Mouse (Mus musculus): ENCODE measurements around the gene Amot. TPM values are rescaled to one million over a fixed set of nuclear protein-coding genes. Genes with fewer than 3 reads are reported as not detected.

Amot gene
- polyA plus RNA-seq, 1 experiment from 2014 or later: 11.1 TPM

DNA sequence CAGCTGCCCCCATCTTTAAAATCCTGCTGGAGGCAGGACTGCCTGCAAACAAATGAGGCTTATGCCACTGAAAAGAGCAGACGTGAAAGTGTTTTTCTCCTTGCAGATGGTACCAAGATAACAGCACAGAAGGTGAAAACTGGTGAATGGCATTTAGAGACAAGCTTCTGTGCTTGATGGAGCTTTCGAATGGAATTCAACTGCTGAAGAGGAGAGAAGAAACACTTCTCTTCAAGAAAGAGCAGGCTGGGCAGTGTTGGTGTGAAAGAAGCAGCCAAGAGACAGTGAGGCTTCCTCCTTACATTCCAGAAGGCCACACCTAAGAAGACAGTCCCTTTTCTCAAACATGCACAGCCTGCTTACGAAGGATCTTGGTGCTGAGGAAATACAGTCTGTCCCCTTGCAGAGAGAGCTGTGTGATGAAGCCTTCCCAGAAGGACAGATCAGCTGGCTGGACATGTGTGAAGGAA is 27.2 kb downstream of the Amot start:
- WGBS: 48% methylated on average over 3 of the region's 3 CpGs
- H3K4me2 ChIP-seq: peak overlapping the region; percentile 7; the same call in 1 of the 2 replicates
- H3K27ac ChIP-seq: peak overlapping the region; percentile 72
- no peak overlapping the region for H3K9ac ChIP-seq
- no peaks in the 10 kb centered on the region for H3K9me3 ChIP-seq (replicated peaks)
- H3K4me1 ChIP-seq: 0 out of 2 replicates have a peak, but pooled peaks cover 8% of the 10 kb centered on the region
- H3K4me3 ChIP-seq: no peak overlapping the region
- ATAC-seq: peak; percentile 89; the same call in 1 of the 2 replicates
- H3K27me3 ChIP-seq: no peaks in the 10 kb centered on the region
- no peaks in the 10 kb centered on the region for H3K36me3 ChIP-seq (ENCODE audit: poor library complexity, severe bottlenecking)

GRCm38 (mm10) chrX:145477003-145477724 is 27.8 kb downstream of the Amot start:
- Histone ChIP-seq H3K27me3 (no peaks in the 10 kb centered on the region), H3K9me3 (replicated peaks) (no peaks in the 10 kb centered on the region), H3K4me1 (0 out of 2 replicates have a peak, but pooled peaks cover 8% of the 10 kb centered on the region), H3K36me3 (ENCODE audit: poor library complexity, severe bottlenecking) (no peaks in the 10 kb centered on the region), H3K4me3 (no peak overlapping the region), H3K27ac (peak overlapping the region; percentile 72), H3K4me2 (no peak overlapping the region), H3K9ac (no peak overlapping the region)
- WGBS: 43% methylated on average over 5 of the region's 5 CpGs
- no peak; the same call in 1 of the 2 replicates for ATAC-seq

- Histone ChIP-seq H3K9ac (no peak overlapping the region), H3K4me3 (no peak overlapping the region), H3K4me1 (no peaks in the 10 kb centered on the region), H3K9me3 (replicated peaks) (no peaks in the 10 kb centered on the region), H3K36me3 (ENCODE audit: poor library complexity, severe bottlenecking) (no peaks in the 10 kb centered on the region), H3K27ac (no peak overlapping the region), H3K4me2 (no peak overlapping the region), H3K27me3 (no peaks in the 10 kb centered on the region)
- ATAC-seq: no peak
- 92% methylated on average over 6 of the region's 6 CpGs for WGBS
Observed at GRCm38 (mm10) chrX:145468264-145468663, 36.7 kb downstream of the Amot start.

DNA sequence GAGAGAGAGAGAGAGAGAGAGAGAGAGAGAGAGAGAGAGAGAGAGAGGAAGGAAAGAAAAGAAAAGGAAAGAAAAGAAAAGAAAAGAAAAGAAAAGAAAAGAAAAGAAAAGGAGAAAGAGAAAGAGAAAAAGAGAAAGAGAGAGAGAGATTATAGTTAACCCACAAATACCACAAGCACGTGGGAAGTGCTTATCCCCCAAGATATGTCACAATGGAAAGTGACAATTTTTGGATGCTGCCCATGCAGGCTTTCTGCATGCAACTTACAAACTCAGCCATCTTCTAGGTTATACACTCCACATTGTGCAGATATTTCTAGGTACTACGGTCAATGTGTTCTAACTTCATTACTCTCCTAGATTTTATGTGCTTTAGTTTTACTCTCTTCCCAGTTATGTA is 41.5 kb downstream of the Amot start:
- Histone ChIP-seq H3K27ac (no peak overlapping the region), H3K36me3 (ENCODE audit: poor library complexity, severe bottlenecking) (no peaks in the 10 kb centered on the region), H3K4me2 (no peak overlapping the region), H3K4me3 (no peak overlapping the region), H3K9me3 (replicated peaks) (no peaks in the 10 kb centered on the region), H3K4me1 (no peaks in the 10 kb centered on the region), H3K27me3 (no peaks in the 10 kb centered on the region), H3K9ac (no peak overlapping the region)
- 65% methylated on average over 2 of the region's 2 CpGs for WGBS
- no peak for ATAC-seq

- 92% methylated on average over 3 of the region's 3 CpGs for WGBS
- no peaks in the 10 kb centered on the region for H3K4me1 ChIP-seq
Observed at GRCm38 (mm10) chrX:145461339-145461738, 43.6 kb downstream of the Amot start.

GRCm38 (mm10) chrX:145456251-145456650 is 48.7 kb downstream of the Amot start:
- Histone ChIP-seq H3K9me3 (replicated peaks) (no peaks in the 10 kb centered on the region), H3K9ac (no peak overlapping the region), H3K4me2 (no peak overlapping the region), H3K4me1 (no peaks in the 10 kb centered on the region), H3K27me3 (no peaks in the 10 kb centered on the region), H3K27ac (no peak overlapping the region), H3K4me3 (no peak overlapping the region), H3K36me3 (ENCODE audit: poor library complexity, severe bottlenecking) (no peaks in the 10 kb centered on the region; the same call in 1 of the 2 replicates)
- ATAC-seq: no peak
- WGBS: 92% methylated on average over 4 of the region's 4 CpGs

More at GRCm38 (mm10) chrX:145461339-145461738, 43.6 kb downstream of the Amot start:
- H3K27me3 ChIP-seq: no peaks in the 10 kb centered on the region
- H3K4me3 ChIP-seq: no peak overlapping the region
- H3K9me3 ChIP-seq (replicated peaks): no peaks in the 10 kb centered on the region
- H3K9ac ChIP-seq: no peak overlapping the region
- no peak for ATAC-seq
- H3K36me3 ChIP-seq (ENCODE audit: poor library complexity, severe bottlenecking): no peaks in the 10 kb centered on the region
- H3K27ac ChIP-seq: no peak overlapping the region
- no peak overlapping the region for H3K4me2 ChIP-seq

DNA sequence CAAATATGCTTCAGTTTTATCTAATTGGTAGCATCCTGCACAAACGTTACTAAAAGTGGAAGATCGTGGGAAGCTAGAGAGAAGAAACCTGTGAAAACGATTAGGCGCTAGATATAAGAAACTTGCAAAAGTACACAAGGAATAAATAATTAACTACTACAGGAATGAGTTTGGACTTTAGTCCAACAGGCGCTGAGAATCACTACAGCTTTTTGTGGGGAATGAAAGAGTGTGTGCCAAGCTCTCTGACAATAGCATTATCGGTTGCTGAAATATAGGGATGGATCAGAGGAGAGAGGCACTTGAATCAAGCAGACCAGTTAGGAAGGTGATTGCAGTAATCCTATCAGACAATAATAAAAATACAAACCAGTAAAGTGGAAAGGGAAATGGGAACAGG is 49.4 kb downstream of the Amot start:
- WGBS: 90% methylated on average over 6 of the region's 6 CpGs
- ATAC-seq: no peak
- H3K9me3 ChIP-seq (replicated peaks): no peaks in the 10 kb centered on the region

GRCm38 (mm10) chrX:145454828-145455227 is 50.2 kb downstream of the Amot start:
- no peak overlapping the region for H3K9ac ChIP-seq
- no peak overlapping the region for H3K27ac ChIP-seq
- H3K4me1 ChIP-seq: no peaks in the 10 kb centered on the region
- H3K9me3 ChIP-seq (replicated peaks): no peaks in the 10 kb centered on the region
- H3K4me3 ChIP-seq: no peak overlapping the region
- H3K4me2 ChIP-seq: no peak overlapping the region
- WGBS: 87% methylated on average over 4 of the region's 4 CpGs
- H3K27me3 ChIP-seq: no peaks in the 10 kb centered on the region
- no peak for ATAC-seq
- peaks cover 8% of the 10 kb centered on the region for H3K36me3 ChIP-seq (ENCODE audit: poor library complexity, severe bottlenecking)

More for the DNA sequence above, 49.4 kb downstream of the Amot start:
- no peak overlapping the region for H3K9ac ChIP-seq
- no peak overlapping the region for H3K4me2 ChIP-seq
- no peak overlapping the region for H3K27ac ChIP-seq
- peaks cover 3% of the 10 kb centered on the region for H3K36me3 ChIP-seq (ENCODE audit: poor library complexity, severe bottlenecking)
- H3K4me3 ChIP-seq: no peak overlapping the region
- H3K4me1 ChIP-seq: no peaks in the 10 kb centered on the region
- no peaks in the 10 kb centered on the region for H3K27me3 ChIP-seq

DNA sequence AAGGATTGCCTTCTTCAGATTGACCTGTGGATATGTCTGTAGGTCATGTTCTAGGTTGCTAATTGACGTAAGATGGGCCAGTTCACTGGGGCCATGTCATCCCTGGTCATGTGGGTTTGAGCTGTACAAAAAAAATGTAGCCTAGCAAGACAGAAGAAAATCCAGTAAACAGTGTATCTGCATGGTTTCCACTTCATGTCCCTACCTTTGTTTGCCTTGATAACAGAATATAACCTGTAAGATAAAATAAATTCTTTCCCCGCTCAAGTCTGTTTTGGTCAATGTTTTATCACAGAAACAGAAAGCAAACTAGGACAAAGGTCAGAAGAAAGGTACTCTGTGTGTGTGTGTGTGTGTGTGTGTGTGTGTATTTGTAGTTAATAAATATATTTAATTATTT is 63.5 kb downstream of the Amot start:
- no peak overlapping the region for H3K9ac ChIP-seq
- no peak for ATAC-seq
- WGBS: 82% methylated on average over 2 of the region's 2 CpGs

DNA sequence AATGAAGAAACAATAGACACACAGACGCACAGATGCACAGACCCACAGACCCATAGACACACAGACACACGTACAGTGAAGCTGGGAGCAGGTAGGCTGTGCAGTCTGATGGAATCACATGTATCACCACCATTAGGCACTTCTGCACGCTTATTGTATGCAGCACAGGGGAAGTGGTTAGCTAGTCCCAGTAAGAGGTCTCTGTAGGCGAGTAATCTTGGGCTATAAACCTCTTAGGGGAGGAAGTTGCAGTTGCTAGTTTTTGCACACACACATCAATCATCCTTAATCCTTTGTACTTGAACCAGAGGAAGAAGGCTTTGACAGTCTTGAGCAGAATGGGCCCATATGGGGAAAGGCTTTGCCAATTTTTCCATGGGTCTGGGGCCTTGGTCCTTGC is 71.3 kb downstream of the Amot start:
- Histone ChIP-seq H3K27me3 (no peaks in the 10 kb centered on the region), H3K36me3 (ENCODE audit: poor library complexity, severe bottlenecking) (no peaks in the 10 kb centered on the region), H3K27ac (no peak overlapping the region), H3K4me1 (no peaks in the 10 kb centered on the region), H3K9ac (no peak overlapping the region), H3K9me3 (replicated peaks) (no peaks in the 10 kb centered on the region), H3K4me2 (no peak overlapping the region), H3K4me3 (no peak overlapping the region)
- WGBS: 76% methylated on average over 4 of the region's 4 CpGs
- no peak for ATAC-seq

More for the DNA sequence above, 63.5 kb downstream of the Amot start:
- Histone ChIP-seq H3K4me1 (no peaks in the 10 kb centered on the region), H3K4me2 (no peak overlapping the region), H3K27me3 (no peaks in the 10 kb centered on the region), H3K9me3 (replicated peaks) (no peaks in the 10 kb centered on the region), H3K36me3 (ENCODE audit: poor library complexity, severe bottlenecking) (no peaks in the 10 kb centered on the region), H3K4me3 (no peak overlapping the region), H3K27ac (no peak overlapping the region)

DNA sequence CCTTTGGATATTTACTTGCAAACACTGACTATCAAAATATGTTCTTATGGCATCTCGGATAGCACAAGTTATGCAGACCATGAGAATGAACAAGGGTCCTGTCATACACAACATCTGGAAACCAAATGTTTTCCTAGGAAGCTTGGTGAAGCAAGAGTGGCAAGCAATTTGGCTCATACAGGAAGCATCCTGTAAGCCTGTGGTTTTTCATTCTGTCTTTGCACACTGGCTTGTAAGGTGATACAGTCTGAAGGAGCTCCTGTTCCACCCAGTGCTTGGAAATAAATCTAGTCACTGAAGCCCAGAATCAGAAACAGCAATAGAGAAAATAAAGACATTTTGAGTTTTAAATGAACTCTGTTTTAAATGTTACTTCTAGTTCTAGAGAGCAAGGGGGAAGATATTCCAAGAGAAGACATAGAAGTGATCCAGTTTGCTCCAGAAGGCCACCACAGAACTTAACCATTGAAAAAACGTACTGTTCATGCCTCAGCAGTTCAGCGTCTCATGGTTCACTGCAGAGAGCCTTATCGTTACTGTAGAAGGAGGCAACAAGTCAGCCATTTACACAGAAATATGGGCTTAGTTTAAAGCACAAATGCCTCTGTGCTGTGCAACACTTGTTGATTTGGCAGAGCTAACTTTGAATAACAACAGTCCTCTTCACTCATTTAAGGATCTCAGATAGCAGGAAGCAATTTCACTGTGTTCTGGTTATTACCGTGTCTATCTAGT is 74.0 kb downstream of the Amot start:
- H3K4me2 ChIP-seq: no peak overlapping the region
- no peak overlapping the region for H3K4me3 ChIP-seq
- 88% methylated on average over 5 of the region's 5 CpGs for WGBS
- ATAC-seq: no peak
- H3K36me3 ChIP-seq (ENCODE audit: poor library complexity, severe bottlenecking): no peaks in the 10 kb centered on the region
- no peaks in the 10 kb centered on the region for H3K4me1 ChIP-seq
- no peak overlapping the region for H3K9ac ChIP-seq
- no peaks in the 10 kb centered on the region for H3K27me3 ChIP-seq
- no peaks in the 10 kb centered on the region for H3K9me3 ChIP-seq (replicated peaks)
- no peak overlapping the region for H3K27ac ChIP-seq

DNA sequence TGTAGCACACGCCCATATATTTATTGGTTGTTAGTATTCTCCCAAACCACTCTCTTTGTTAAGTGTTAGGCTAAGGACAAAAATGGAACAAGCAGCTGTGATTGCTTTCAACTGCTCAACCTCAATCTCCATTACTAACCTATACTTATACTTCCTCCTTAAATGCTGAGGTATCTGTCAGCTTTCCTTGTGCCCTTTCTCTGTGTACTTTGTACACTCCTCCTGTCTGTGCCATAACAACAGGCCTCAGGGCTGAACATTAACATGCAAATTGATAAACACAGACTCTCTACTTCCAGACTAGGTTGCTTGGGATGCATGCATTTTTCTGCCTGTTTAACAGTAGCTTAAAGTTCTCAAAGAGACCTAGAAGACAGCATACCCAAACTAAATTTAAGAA is 76.2 kb downstream of the Amot start:
- no peak for ATAC-seq
- Histone ChIP-seq H3K4me1 (no peaks in the 10 kb centered on the region), H3K4me3 (no peak overlapping the region), H3K36me3 (ENCODE audit: poor library complexity, severe bottlenecking) (no peaks in the 10 kb centered on the region), H3K9ac (no peak overlapping the region), H3K4me2 (no peak overlapping the region), H3K27me3 (no peaks in the 10 kb centered on the region), H3K9me3 (replicated peaks) (no peaks in the 10 kb centered on the region), H3K27ac (no peak overlapping the region)
- 88% methylated on average over 1 of the region's 1 CpGs for WGBS
